Mouse (Mus musculus) bone marrow macrophage, adult 2 months (primary cell): ENCODE measurements around the gene Armc3. TPM values are rescaled to one million over a fixed set of nuclear protein-coding genes. Genes with fewer than 3 reads are reported as not detected.

Experiments
- H3K27ac ChIP-seq: 2 replicates; pipeline ENCODE4 v1.5.1; 2012; ENCODE audit warnings: low read depth, low read length; ENCODE audit not compliant: insufficient read depth
- H3K4me1 ChIP-seq: 2 replicates; pipeline ENCODE4 v1.6.1; 2012; ENCODE audit warnings: low read length; ENCODE audit not compliant: control insufficient read depth, insufficient read depth
- H3K4me3 ChIP-seq: 2 replicates; pipeline ENCODE4 v1.5.1; 2012; ENCODE audit warnings: mild to moderate bottlenecking, low read length, moderate library complexity; ENCODE audit not compliant: insufficient read depth
- CTCF ChIP-seq: IDR thresholded peaks from 2 replicates; pipeline ENCODE4 v1.5.1; 2012; ENCODE audit warnings: low read depth, mild to moderate bottlenecking, low read length, moderate library complexity
- POLR2A ChIP-seq: IDR thresholded peaks from 2 replicates; pipeline ENCODE4 v1.6.1; 2012; ENCODE audit warnings: mild to moderate bottlenecking, low read depth, low read length, borderline replicate concordance
- polyA plus RNA-seq: library from polyadenylated mRNA; stranded (reverse); fragments of >200 nt; gene quantifications from 2 replicates; pipeline ENCODE4 v1.2.4, GENCODE M21; 2012; ENCODE audit not compliant: missing spikeins, insufficient read depth, insufficient read length

Gene Armc3
- polyA plus RNA-seq, 1 experiment = 0.52 TPM

- Histone ChIP-seq H3K4me1 (peaks cover 9% of the 10 kb centered on the region; the same call in 1 of the 2 replicates), H3K4me3 (no peak overlapping the region)
- TF ChIP-seq POLR2A = no peak
Observed at GRCm38 (mm10) chr2:19201682-19202081, 2.6 kb downstream of the Armc3 start.

GRCm38 (mm10) chr2:19234305-19234704, 35.2 kb downstream of the Armc3 start:
- peaks cover 10% of the 10 kb centered on the region for H3K4me1 ChIP-seq
- no peak for TF ChIP-seq CTCF

More at GRCm38 (mm10) chr2:19201682-19202081, 2.6 kb downstream of the Armc3 start:
- H3K27ac ChIP-seq = no peak overlapping the region

GRCm38 (mm10) chr2:19235193-19235592, 36.1 kb downstream of the Armc3 start:
- no peak overlapping the region for H3K27ac ChIP-seq
- no peak for TF ChIP-seq CTCF
- TF ChIP-seq POLR2A = no peak
- H3K4me1 ChIP-seq = peaks cover 10% of the 10 kb centered on the region
- H3K4me3 ChIP-seq = no peak overlapping the region

More at GRCm38 (mm10) chr2:19234305-19234704, 35.2 kb downstream of the Armc3 start:
- no peak overlapping the region for H3K4me3 ChIP-seq
- no peak overlapping the region for H3K27ac ChIP-seq

GRCm38 (mm10) chr2:19235614-19236013, 36.5 kb downstream of the Armc3 start:
- Histone ChIP-seq H3K4me1 (peaks cover 14% of the 10 kb centered on the region), H3K4me3 (no peak overlapping the region), H3K27ac (no peak overlapping the region)
- no peak for TF ChIP-seq POLR2A
- TF ChIP-seq CTCF = no peak

- H3K4me3 ChIP-seq = no peak overlapping the region
- peaks cover 19% of the 10 kb centered on the region for H3K4me1 ChIP-seq
- TF ChIP-seq POLR2A = no peak
- TF ChIP-seq CTCF = no peak
- H3K27ac ChIP-seq = no peak overlapping the region
Observed at GRCm38 (mm10) chr2:19238771-19239170, 39.7 kb downstream of the Armc3 start.

- TF ChIP-seq POLR2A (no peak), CTCF (no peak)
- Histone ChIP-seq H3K4me3 (no peak overlapping the region), H3K27ac (no peak overlapping the region), H3K4me1 (no peaks in the 10 kb centered on the region)
Observed at GRCm38 (mm10) chr2:19249611-19250010, 50.5 kb downstream of the Armc3 start.

GRCm38 (mm10) chr2:19255037-19255436, 55.9 kb downstream of the Armc3 start:
- no peak overlapping the region for H3K4me3 ChIP-seq
- H3K4me1 ChIP-seq = no peaks in the 10 kb centered on the region
- no peak overlapping the region for H3K27ac ChIP-seq
- TF ChIP-seq POLR2A = no peak
- no peak for TF ChIP-seq CTCF

GRCm38 (mm10) chr2:19257255-19257654, 58.2 kb downstream of the Armc3 start:
- TF ChIP-seq CTCF = no peak
- no peak for TF ChIP-seq POLR2A
- Histone ChIP-seq H3K4me3 (no peak overlapping the region), H3K27ac (no peak overlapping the region), H3K4me1 (no peaks in the 10 kb centered on the region)

GRCm38 (mm10) chr2:19260399-19260798, 61.3 kb downstream of the Armc3 start:
- H3K4me1 ChIP-seq = no peaks in the 10 kb centered on the region
- no peak for TF ChIP-seq POLR2A
- no peak overlapping the region for H3K27ac ChIP-seq
- H3K4me3 ChIP-seq = no peak overlapping the region

GRCm38 (mm10) chr2:19263375-19263774, 64.3 kb downstream of the Armc3 start:
- TF ChIP-seq CTCF (no peak), POLR2A (no peak)
- no peak overlapping the region for H3K4me3 ChIP-seq

GRCm38 (mm10) chr2:19265834-19266233, 66.7 kb downstream of the Armc3 start:
- H3K4me3 ChIP-seq = no peak overlapping the region

More at GRCm38 (mm10) chr2:19263375-19263774, 64.3 kb downstream of the Armc3 start:
- Histone ChIP-seq H3K4me1 (peaks cover 3% of the 10 kb centered on the region), H3K27ac (no peak overlapping the region)

More at GRCm38 (mm10) chr2:19265834-19266233, 66.7 kb downstream of the Armc3 start:
- TF ChIP-seq POLR2A (no peak), CTCF (no peak)
- H3K4me1 ChIP-seq = peaks cover 3% of the 10 kb centered on the region
- H3K27ac ChIP-seq = no peak overlapping the region
